Mouse (Mus musculus): ENCODE results near the gene Socs3. TPM values are rescaled to one million over a fixed set of nuclear protein-coding genes. Genes with fewer than 3 reads are reported as not detected.
A peak's percentile ranks its signal among the peaks of the same experiment; 100 is the strongest.

Gene Socs3
- polyA plus RNA-seq, 1 experiment, result 0.51 TPM

GRCm38 (mm10) chr11:117951391-117951790 is 18.5 kb downstream of the Socs3 start:
- H3K27me3 ChIP-seq (ENCODE audit: control insufficient read depth, insufficient read depth, low read length), result no peaks in the 10 kb centered on the region
- H3K4me3 ChIP-seq (ENCODE audit: control insufficient read depth, low read depth, low read length), result no peak overlapping the region
- H3K27ac ChIP-seq (ENCODE audit: control insufficient read depth, insufficient read depth, low read depth, low read length), result no peak overlapping the region
- TF ChIP-seq CTCF (IDR thresholded peaks at IDR 0.05; ENCODE audit: control insufficient read depth, insufficient read depth, insufficient replicate concordance, low read depth, low read length) (no peak), POLR2A (IDR thresholded peaks at IDR 0.05; ENCODE audit: control insufficient read depth, low read depth, low read length) (no peak)
- peaks cover 10% of the 10 kb centered on the region for H3K4me1 ChIP-seq (ENCODE audit: control insufficient read depth, insufficient read depth, low read length)
- no peaks in the 10 kb centered on the region for H3K36me3 ChIP-seq (ENCODE audit: control insufficient read depth, insufficient read depth, low read length)

GRCm38 (mm10) chr11:117949392-117950091 is 20.3 kb downstream of the Socs3 start:
- Histone ChIP-seq H3K27ac (ENCODE audit: control insufficient read depth, insufficient read depth, low read depth, low read length) (0 out of 2 replicates have a peak overlapping the region, but pooled peaks have one; percentile 16), H3K27me3 (ENCODE audit: control insufficient read depth, insufficient read depth, low read length) (no peaks in the 10 kb centered on the region), H3K4me1 (ENCODE audit: control insufficient read depth, insufficient read depth, low read length) (peaks cover 4% of the 10 kb centered on the region), H3K36me3 (ENCODE audit: control insufficient read depth, insufficient read depth, low read length) (no peaks in the 10 kb centered on the region), H3K4me3 (ENCODE audit: control insufficient read depth, low read depth, low read length) (peak overlapping the region; percentile 33)
- TF ChIP-seq CTCF (IDR thresholded peaks at IDR 0.05; ENCODE audit: control insufficient read depth, insufficient read depth, insufficient replicate concordance, low read depth, low read length) (no peak), POLR2A (IDR thresholded peaks at IDR 0.05; ENCODE audit: control insufficient read depth, low read depth, low read length) (no peak)

GRCm38 (mm10) chr11:117946996-117947419 is 22.8 kb downstream of the Socs3 start:
- TF ChIP-seq CTCF (IDR thresholded peaks at IDR 0.05; ENCODE audit: control insufficient read depth, insufficient read depth, insufficient replicate concordance, low read depth, low read length) (no peak), POLR2A (IDR thresholded peaks at IDR 0.05; ENCODE audit: control insufficient read depth, low read depth, low read length) (no peak)

GRCm38 (mm10) chr11:117946195-117946979 is 23.5 kb downstream of the Socs3 start:
- no peak overlapping the region for H3K4me3 ChIP-seq (ENCODE audit: control insufficient read depth, low read depth, low read length)
- no peaks in the 10 kb centered on the region for H3K36me3 ChIP-seq (ENCODE audit: control insufficient read depth, insufficient read depth, low read length)
- no peaks in the 10 kb centered on the region for H3K27me3 ChIP-seq (ENCODE audit: control insufficient read depth, insufficient read depth, low read length)
- peaks cover 4% of the 10 kb centered on the region for H3K4me1 ChIP-seq (ENCODE audit: control insufficient read depth, insufficient read depth, low read length)
- H3K27ac ChIP-seq (ENCODE audit: control insufficient read depth, insufficient read depth, low read depth, low read length), result no peak overlapping the region
- TF ChIP-seq CTCF (IDR thresholded peaks at IDR 0.05; ENCODE audit: control insufficient read depth, insufficient read depth, insufficient replicate concordance, low read depth, low read length), result no peak
- no peak for TF ChIP-seq POLR2A (IDR thresholded peaks at IDR 0.05; ENCODE audit: control insufficient read depth, low read depth, low read length)

More at GRCm38 (mm10) chr11:117946996-117947419, 22.8 kb downstream of the Socs3 start:
- Histone ChIP-seq H3K4me1 (ENCODE audit: control insufficient read depth, insufficient read depth, low read length) (peaks cover 4% of the 10 kb centered on the region), H3K27me3 (ENCODE audit: control insufficient read depth, insufficient read depth, low read length) (no peaks in the 10 kb centered on the region), H3K36me3 (ENCODE audit: control insufficient read depth, insufficient read depth, low read length) (no peaks in the 10 kb centered on the region), H3K4me3 (ENCODE audit: control insufficient read depth, low read depth, low read length) (no peak overlapping the region), H3K27ac (ENCODE audit: control insufficient read depth, insufficient read depth, low read depth, low read length) (no peak overlapping the region)

GRCm38 (mm10) chr11:117941848-117942247 is 28.0 kb downstream of the Socs3 start:
- Histone ChIP-seq H3K36me3 (ENCODE audit: control insufficient read depth, insufficient read depth, low read length) (no peaks in the 10 kb centered on the region), H3K4me3 (ENCODE audit: control insufficient read depth, low read depth, low read length) (no peak overlapping the region), H3K27ac (ENCODE audit: control insufficient read depth, insufficient read depth, low read depth, low read length) (no peak overlapping the region), H3K4me1 (ENCODE audit: control insufficient read depth, insufficient read depth, low read length) (peaks cover 4% of the 10 kb centered on the region), H3K27me3 (ENCODE audit: control insufficient read depth, insufficient read depth, low read length) (no peaks in the 10 kb centered on the region)
- no peak for TF ChIP-seq POLR2A (IDR thresholded peaks at IDR 0.05; ENCODE audit: control insufficient read depth, low read depth, low read length)
- no peak for TF ChIP-seq CTCF (IDR thresholded peaks at IDR 0.05; ENCODE audit: control insufficient read depth, insufficient read depth, insufficient replicate concordance, low read depth, low read length)

- Histone ChIP-seq H3K27ac (ENCODE audit: control insufficient read depth, insufficient read depth, low read depth, low read length) (no peak overlapping the region), H3K4me3 (ENCODE audit: control insufficient read depth, low read depth, low read length) (no peak overlapping the region), H3K4me1 (ENCODE audit: control insufficient read depth, insufficient read depth, low read length) (peaks cover 4% of the 10 kb centered on the region), H3K36me3 (ENCODE audit: control insufficient read depth, insufficient read depth, low read length) (no peaks in the 10 kb centered on the region), H3K27me3 (ENCODE audit: control insufficient read depth, insufficient read depth, low read length) (no peaks in the 10 kb centered on the region)
- TF ChIP-seq CTCF (IDR thresholded peaks at IDR 0.05; ENCODE audit: control insufficient read depth, insufficient read depth, insufficient replicate concordance, low read depth, low read length), result no peak
- no peak for TF ChIP-seq POLR2A (IDR thresholded peaks at IDR 0.05; ENCODE audit: control insufficient read depth, low read depth, low read length)
These were observed 28.5 kb downstream of the Socs3 start for GRCm38 (mm10) chr11:117941325-117941834.

GRCm38 (mm10) chr11:117940881-117941280 is 29.0 kb downstream of the Socs3 start:
- TF ChIP-seq POLR2A (IDR thresholded peaks at IDR 0.05; ENCODE audit: control insufficient read depth, low read depth, low read length) (no peak), CTCF (IDR thresholded peaks at IDR 0.05; ENCODE audit: control insufficient read depth, insufficient read depth, insufficient replicate concordance, low read depth, low read length) (no peak)
- H3K27ac ChIP-seq (ENCODE audit: control insufficient read depth, insufficient read depth, low read depth, low read length), result no peak overlapping the region
- no peaks in the 10 kb centered on the region for H3K36me3 ChIP-seq (ENCODE audit: control insufficient read depth, insufficient read depth, low read length)
- peaks cover 4% of the 10 kb centered on the region for H3K4me1 ChIP-seq (ENCODE audit: control insufficient read depth, insufficient read depth, low read length)
- H3K27me3 ChIP-seq (ENCODE audit: control insufficient read depth, insufficient read depth, low read length), result no peaks in the 10 kb centered on the region
- H3K4me3 ChIP-seq (ENCODE audit: control insufficient read depth, low read depth, low read length), result no peak overlapping the region
